Mouse (Mus musculus): ENCODE measurements around the gene Arid1b. TPM values are rescaled to one million over a fixed set of nuclear protein-coding genes. Genes with fewer than 3 reads are reported as not detected.

Arid1b gene
- polyA plus RNA-seq, 1 experiment from 2014 or later = 2.9 TPM

- Histone ChIP-seq H3K4me3 (replicated peaks) (no peak overlapping the region), H3K9ac (no peak overlapping the region), H3K36me3 (replicated peaks) (no peaks in the 10 kb centered on the region), H3K4me1 (replicated peaks) (peaks cover 10% of the 10 kb centered on the region), H3K4me2 (no peak overlapping the region), H3K27ac (replicated peaks) (no peak overlapping the region), H3K9me3 (replicated peaks) (no peaks in the 10 kb centered on the region), H3K27me3 (no peaks in the 10 kb centered on the region)
- no peak for ATAC-seq (ENCODE audit: insufficient read depth)
- 48% methylated on average over 6 of the region's 6 CpGs for WGBS (ENCODE audit: insufficient replicate concordance)
Measured at GRCm38 (mm10) chr17:5154322-5154721, 160.2 kb downstream of the Arid1b start.

- no peaks in the 10 kb centered on the region; the same call in 1 of the 2 replicates for H3K4me1 ChIP-seq (replicated peaks)
- H3K9ac ChIP-seq = no peak overlapping the region
- no peak overlapping the region for H3K4me2 ChIP-seq
- no peak for ATAC-seq (ENCODE audit: insufficient read depth)
- no peak overlapping the region for H3K27ac ChIP-seq (replicated peaks)
- no peaks in the 10 kb centered on the region for H3K27me3 ChIP-seq
- H3K4me3 ChIP-seq (replicated peaks) = no peak overlapping the region
- no peaks in the 10 kb centered on the region for H3K36me3 ChIP-seq (replicated peaks)
- 76% methylated on average over 7 of the region's 7 CpGs for WGBS (ENCODE audit: insufficient replicate concordance)
- no peaks in the 10 kb centered on the region for H3K9me3 ChIP-seq (replicated peaks)
Measured at GRCm38 (mm10) chr17:5157609-5158008, 163.5 kb downstream of the Arid1b start.

DNA sequence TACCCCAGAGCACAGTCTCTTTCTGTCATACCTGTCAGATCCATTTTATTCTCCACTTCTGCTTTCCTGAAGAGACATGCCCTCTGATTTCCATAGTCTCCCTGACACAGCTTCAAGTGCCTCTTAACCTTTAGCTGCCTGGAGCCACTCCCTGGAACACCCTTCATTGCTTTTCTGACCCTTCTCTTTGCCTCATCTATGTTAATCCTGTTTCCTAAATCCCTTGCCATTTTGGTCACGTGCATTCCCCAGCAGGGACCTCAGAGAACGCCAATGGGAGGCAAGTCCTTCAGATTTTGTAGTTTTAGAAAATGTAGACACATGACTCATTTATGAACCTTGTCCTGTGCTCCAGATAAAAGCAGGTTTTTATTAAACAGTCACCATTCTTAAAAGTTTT is 168.4 kb downstream of the Arid1b start:
- Histone ChIP-seq H3K27me3 (no peaks in the 10 kb centered on the region), H3K27ac (replicated peaks) (no peak overlapping the region), H3K4me1 (replicated peaks) (no peaks in the 10 kb centered on the region), H3K36me3 (replicated peaks) (no peaks in the 10 kb centered on the region), H3K9me3 (replicated peaks) (no peaks in the 10 kb centered on the region), H3K4me3 (replicated peaks) (no peak overlapping the region), H3K4me2 (no peak overlapping the region), H3K9ac (no peak overlapping the region)
- ATAC-seq (ENCODE audit: insufficient read depth) = no peak
- 76% methylated on average over 2 of the region's 2 CpGs for WGBS (ENCODE audit: insufficient replicate concordance)

GRCm38 (mm10) chr17:5163251-5163826 is 169.2 kb downstream of the Arid1b start:
- ATAC-seq (ENCODE audit: insufficient read depth) = no peak

DNA sequence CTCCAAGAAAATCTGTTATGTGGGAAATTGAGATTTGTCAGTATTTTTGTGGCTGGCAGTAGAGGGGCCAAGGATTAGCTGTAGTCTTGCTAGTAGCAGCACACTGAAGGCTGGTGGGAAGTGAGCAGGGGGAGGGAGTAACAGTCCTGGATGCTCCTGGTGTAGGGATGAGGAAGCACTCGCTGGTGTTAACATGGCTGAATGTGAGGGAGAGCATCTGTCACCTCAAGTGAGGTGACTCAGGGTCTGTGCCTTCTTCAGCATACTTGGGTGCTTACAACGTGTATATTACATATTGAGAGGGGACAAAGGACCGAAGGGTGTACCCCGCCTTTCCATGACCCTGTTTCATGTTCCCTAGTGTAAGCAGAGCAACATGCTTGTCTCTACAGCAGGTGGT is 170.7 kb downstream of the Arid1b start:
- WGBS (ENCODE audit: insufficient replicate concordance) = 72% methylated on average over 4 of the region's 4 CpGs
- Histone ChIP-seq H3K4me3 (replicated peaks) (no peak overlapping the region), H3K4me1 (replicated peaks) (peaks cover 3% of the 10 kb centered on the region; the same call in 1 of the 2 replicates), H3K27me3 (no peaks in the 10 kb centered on the region), H3K27ac (replicated peaks) (no peak overlapping the region), H3K9ac (no peak overlapping the region), H3K36me3 (replicated peaks) (no peaks in the 10 kb centered on the region), H3K9me3 (replicated peaks) (no peaks in the 10 kb centered on the region), H3K4me2 (no peak overlapping the region)
- no peak for ATAC-seq (ENCODE audit: insufficient read depth)

More at GRCm38 (mm10) chr17:5163251-5163826, 169.2 kb downstream of the Arid1b start:
- H3K9ac ChIP-seq = no peak overlapping the region
- no peaks in the 10 kb centered on the region for H3K9me3 ChIP-seq (replicated peaks)
- no peaks in the 10 kb centered on the region for H3K27me3 ChIP-seq
- H3K27ac ChIP-seq (replicated peaks) = no peak overlapping the region
- 73% methylated on average over 7 of the region's 7 CpGs for WGBS (ENCODE audit: insufficient replicate concordance)
- H3K4me3 ChIP-seq (replicated peaks) = no peak overlapping the region
- H3K4me2 ChIP-seq = no peak overlapping the region
- no peaks in the 10 kb centered on the region for H3K36me3 ChIP-seq (replicated peaks)
- 0 out of 2 replicates have a peak, but pooled peaks cover 3% of the 10 kb centered on the region for H3K4me1 ChIP-seq (replicated peaks)

- Histone ChIP-seq H3K4me1 (replicated peaks) (peaks cover 3% of the 10 kb centered on the region; the same call in 1 of the 2 replicates), H3K4me2 (no peak overlapping the region), H3K4me3 (replicated peaks) (no peak overlapping the region), H3K27me3 (no peaks in the 10 kb centered on the region), H3K9ac (no peak overlapping the region), H3K27ac (replicated peaks) (no peak overlapping the region), H3K36me3 (replicated peaks) (no peaks in the 10 kb centered on the region), H3K9me3 (replicated peaks) (no peaks in the 10 kb centered on the region)
- 75% methylated on average over 15 of the region's 15 CpGs for WGBS (ENCODE audit: insufficient replicate concordance)
- ATAC-seq (ENCODE audit: insufficient read depth) = no peak
Measured at GRCm38 (mm10) chr17:5165201-5165825, 171.2 kb downstream of the Arid1b start.

DNA sequence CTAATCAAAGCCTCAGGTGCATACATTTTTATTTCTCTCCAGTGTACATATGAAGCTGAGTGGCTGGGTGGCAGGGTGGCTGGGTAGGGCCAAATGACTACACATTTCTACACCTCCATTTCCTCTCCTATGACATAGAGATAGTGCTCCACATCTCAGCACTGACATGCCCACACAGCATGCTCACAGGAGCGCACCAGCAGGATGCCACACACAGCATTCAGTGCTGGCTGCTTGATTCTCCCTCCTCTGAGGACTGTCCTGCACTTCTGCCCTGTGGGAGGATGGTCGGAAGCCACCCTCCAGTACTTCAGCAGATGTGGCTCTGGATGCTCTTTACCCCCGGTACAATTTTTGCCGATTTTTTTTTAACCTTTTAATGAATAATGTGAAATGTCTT is 172.0 kb downstream of the Arid1b start:
- H3K9ac ChIP-seq = no peak overlapping the region
- H3K4me2 ChIP-seq = no peak overlapping the region
- H3K4me1 ChIP-seq (replicated peaks) = peaks cover 3% of the 10 kb centered on the region; the same call in 1 of the 2 replicates
- no peaks in the 10 kb centered on the region for H3K9me3 ChIP-seq (replicated peaks)
- no peaks in the 10 kb centered on the region for H3K36me3 ChIP-seq (replicated peaks)
- H3K4me3 ChIP-seq (replicated peaks) = no peak overlapping the region
- H3K27me3 ChIP-seq = no peaks in the 10 kb centered on the region
- WGBS (ENCODE audit: insufficient replicate concordance) = 67% methylated on average over 4 of the region's 4 CpGs
- H3K27ac ChIP-seq (replicated peaks) = no peak overlapping the region
- ATAC-seq (ENCODE audit: insufficient read depth) = no peak

- Histone ChIP-seq H3K27me3 (no peaks in the 10 kb centered on the region), H3K4me3 (replicated peaks) (no peak overlapping the region), H3K9ac (no peak overlapping the region), H3K27ac (replicated peaks) (no peak overlapping the region), H3K4me2 (no peak overlapping the region), H3K9me3 (replicated peaks) (no peaks in the 10 kb centered on the region), H3K4me1 (replicated peaks) (peaks cover 5% of the 10 kb centered on the region; the same call in 1 of the 2 replicates), H3K36me3 (replicated peaks) (no peaks in the 10 kb centered on the region)
- 80% methylated on average over 7 of the region's 7 CpGs for WGBS (ENCODE audit: insufficient replicate concordance)
- ATAC-seq (ENCODE audit: insufficient read depth) = no peak
Measured at GRCm38 (mm10) chr17:5168046-5168445, 173.9 kb downstream of the Arid1b start.

DNA sequence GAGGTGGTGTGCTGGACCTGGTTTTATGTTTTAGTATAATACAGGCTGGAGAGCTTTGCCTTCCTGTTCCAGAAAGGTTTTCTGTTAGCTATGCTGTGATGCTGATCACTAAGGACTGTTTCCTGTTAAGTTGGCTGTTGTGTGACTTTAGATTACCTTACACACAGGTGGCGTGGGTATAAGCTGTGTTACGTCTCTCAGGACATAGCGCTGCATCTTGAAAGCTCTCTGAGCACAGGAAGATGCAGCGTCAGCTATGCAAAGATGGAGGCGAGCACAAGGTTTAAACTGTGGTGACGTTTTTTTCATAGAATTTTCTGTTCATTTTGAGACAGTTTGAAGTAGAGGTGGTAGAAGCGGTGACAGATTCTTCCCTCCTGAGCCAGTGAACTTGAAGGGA is 174.5 kb downstream of the Arid1b start:
- Histone ChIP-seq H3K4me3 (replicated peaks) (no peak overlapping the region), H3K9me3 (replicated peaks) (no peaks in the 10 kb centered on the region), H3K4me1 (replicated peaks) (peaks cover 5% of the 10 kb centered on the region; the same call in 1 of the 2 replicates), H3K27me3 (no peaks in the 10 kb centered on the region), H3K9ac (no peak overlapping the region), H3K4me2 (no peak overlapping the region), H3K27ac (replicated peaks) (no peak overlapping the region), H3K36me3 (replicated peaks) (no peaks in the 10 kb centered on the region)
- no peak for ATAC-seq (ENCODE audit: insufficient read depth)
- 77% methylated on average over 7 of the region's 7 CpGs for WGBS (ENCODE audit: insufficient replicate concordance)

DNA sequence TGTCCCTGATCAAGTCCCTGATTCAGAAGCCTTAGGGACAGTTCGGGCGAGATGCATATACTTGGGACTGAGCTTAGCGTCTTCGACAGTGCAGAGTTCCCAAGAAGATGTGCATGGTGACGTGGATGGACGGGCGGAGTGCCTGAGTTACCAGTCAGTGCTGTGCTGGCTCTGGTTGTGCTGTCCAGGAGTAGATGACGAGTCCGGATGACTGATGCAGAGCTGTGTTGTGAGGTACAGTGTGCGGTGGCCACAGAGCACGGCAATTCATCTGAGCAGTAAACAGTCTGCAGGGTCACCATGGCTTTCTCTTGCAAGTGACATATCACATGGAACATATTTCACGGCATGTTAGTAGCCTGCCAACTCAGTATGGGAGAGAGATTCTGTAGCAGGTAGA is 176.2 kb downstream of the Arid1b start:
- WGBS (ENCODE audit: insufficient replicate concordance) = 87% methylated on average over 12 of the region's 12 CpGs
- Histone ChIP-seq H3K4me2 (no peak overlapping the region), H3K4me1 (replicated peaks) (peaks cover 5% of the 10 kb centered on the region; the same call in 1 of the 2 replicates), H3K27ac (replicated peaks) (no peak overlapping the region), H3K9ac (no peak overlapping the region), H3K4me3 (replicated peaks) (no peak overlapping the region), H3K27me3 (no peaks in the 10 kb centered on the region), H3K9me3 (replicated peaks) (no peaks in the 10 kb centered on the region), H3K36me3 (replicated peaks) (no peaks in the 10 kb centered on the region)
- no peak for ATAC-seq (ENCODE audit: insufficient read depth)

DNA sequence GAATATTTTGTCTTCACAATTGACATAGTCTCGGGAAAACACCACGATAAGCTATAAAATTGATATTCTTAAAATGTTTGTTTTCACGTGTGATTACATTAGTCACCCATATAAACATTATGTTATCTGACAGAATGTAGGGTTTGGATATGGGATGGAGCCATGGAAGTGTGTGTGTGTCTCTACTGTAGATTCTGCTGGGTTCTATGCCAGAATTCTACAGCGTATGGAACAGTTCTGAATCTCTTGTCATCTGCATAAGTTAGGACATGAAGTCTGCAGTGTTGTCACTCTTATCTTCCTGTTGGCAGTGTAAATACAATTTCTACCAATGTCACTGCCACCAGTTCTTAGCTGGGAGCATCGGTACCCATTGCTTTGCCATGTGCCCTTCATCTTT is 177.3 kb downstream of the Arid1b start:
- Histone ChIP-seq H3K27me3 (no peaks in the 10 kb centered on the region), H3K4me1 (replicated peaks) (peaks cover 13% of the 10 kb centered on the region), H3K36me3 (replicated peaks) (no peaks in the 10 kb centered on the region), H3K4me3 (replicated peaks) (no peak overlapping the region), H3K27ac (replicated peaks) (no peak overlapping the region), H3K4me2 (no peak overlapping the region), H3K9me3 (replicated peaks) (no peaks in the 10 kb centered on the region), H3K9ac (no peak overlapping the region)
- WGBS (ENCODE audit: insufficient replicate concordance) = 76% methylated on average over 5 of the region's 5 CpGs
- ATAC-seq (ENCODE audit: insufficient read depth) = no peak

Measured in liver, embryonic 15.5 days (tissue).